Mouse (Mus musculus) forebrain, postnatal 0 days (tissue): Measurements from ENCODE around the gene Igfn1. TPM values are rescaled to one million over a fixed set of nuclear protein-coding genes. Genes with fewer than 3 reads are reported as not detected.

Source experiments
- ATAC-seq: fragments of 200-750 bp; cut with Nextera tagmentation; 2 replicates; pipeline ENCODE4 v1.8.0; 2017; ENCODE audit warnings: mild to moderate bottlenecking, moderate library complexity
- DNase-seq: peaks from one replicate; pipeline ENCODE4 v3.0.0-alpha.2; 2015
- H3K27ac ChIP-seq: fragments of 300-500 bp; sonication (generic); 2 replicates; pipeline ENCODE4 v1.5.1; 2014; ENCODE audit warnings: low read depth, mild to moderate bottlenecking, antibody characterized with exemption, low read length, moderate library complexity, mixed read lengths
- H3K27me3 ChIP-seq: fragments of 300-500 bp; sonication (generic); 2 replicates; pipeline ENCODE4 v1.6.1; 2014; ENCODE audit warnings: mild to moderate bottlenecking, low read length, mixed read lengths; ENCODE audit not compliant: insufficient read depth
- H3K36me3 ChIP-seq: fragments of 300-500 bp; sonication (generic); 2 replicates; pipeline ENCODE4 v1.6.1; 2014; ENCODE audit warnings: mild to moderate bottlenecking, moderate library complexity; ENCODE audit not compliant: insufficient read depth
- H3K4me1 ChIP-seq: fragments of 300-500 bp; sonication (generic); 2 replicates; pipeline ENCODE4 v1.6.1; 2014; ENCODE audit warnings: antibody characterized with exemption; ENCODE audit not compliant: insufficient read depth
- H3K4me2 ChIP-seq: fragments of 300-500 bp; sonication (generic); 2 replicates; pipeline ENCODE4 v1.6.1; 2014; ENCODE audit warnings: low read depth, mild to moderate bottlenecking, moderate library complexity
- H3K4me3 ChIP-seq: fragments of 300-500 bp; sonication (generic); 2 replicates; pipeline ENCODE4 v1.5.1; 2014; ENCODE audit warnings: low read depth, low read length, mixed read lengths
- H3K9ac ChIP-seq: fragments of 300-500 bp; sonication (generic); 2 replicates; pipeline ENCODE4 v1.6.1; 2014; ENCODE audit warnings: mild to moderate bottlenecking
- H3K9me3 ChIP-seq: fragments of 300-500 bp; sonication (generic); 2 replicates; pipeline ENCODE4 v1.6.1; 2016; ENCODE audit warnings: low read length
- CTCF ChIP-seq: sonication (generic); IDR thresholded peaks from 2 replicates; pipeline ENCODE4 v1.5.1; 2016; ENCODE audit warnings: antibody characterized with exemption, control low read depth, low read depth
- WGBS: fragments of 180-500 bp; shearing (Covaris S2); extraction: QIAGEN DNeasy Blood & Tissue Kit; methylation state at CpG from one replicate; pipeline ENCODE4 v1.1.7; 2014; 5-methylcytosine and 5-hydroxymethylcytosine counted together
- polyA plus RNA-seq: library from polyadenylated mRNA; unstranded; fragments of >200 nt; fragmentation: Nextera tagmentation; extraction: Ambion mirVana; gene quantifications from 2 replicates; pipeline ENCODE4 v1.2.1, GENCODE M21; 2015
- total RNA-seq: library from RNA; depleted of rRNA; stranded (reverse); fragments of >200 nt; gene quantifications from 2 replicates; pipeline ENCODE4 v1.2.3, GENCODE M21; 2014

Igfn1 gene
- total and polyA plus RNA-seq, 2 experiments from 2014 or later: not detected

- H3K4me1 ChIP-seq: no peaks in the 10 kb centered on the region
- no peak overlapping the region for H3K27ac ChIP-seq
- no peaks in the 10 kb centered on the region for H3K9me3 ChIP-seq
- TF ChIP-seq CTCF: no peak
- H3K27me3 ChIP-seq: peaks cover 6% of the 10 kb centered on the region; the same call in 1 of the 2 replicates
- WGBS: 89% methylated on average over 4 of the region's 4 CpGs
- no peak overlapping the region for H3K4me3 ChIP-seq
- H3K36me3 ChIP-seq: no peaks in the 10 kb centered on the region
- DNase-seq (no peak), ATAC-seq (no peak)
- H3K4me2 ChIP-seq: no peak overlapping the region
- H3K9ac ChIP-seq: no peak overlapping the region
Observed at GRCm38 (mm10) chr1:136010247-136010646, 4.1 kb upstream of the Igfn1 start.

- Histone ChIP-seq H3K36me3 (no peaks in the 10 kb centered on the region), H3K27me3 (peaks cover 6% of the 10 kb centered on the region; the same call in 1 of the 2 replicates), H3K27ac (no peak overlapping the region), H3K4me2 (peak overlapping the region; percentile 56), H3K9me3 (no peaks in the 10 kb centered on the region), H3K4me1 (no peaks in the 10 kb centered on the region), H3K4me3 (peak overlapping the region; percentile 23; the same call in 1 of the 2 replicates), H3K9ac (no peak overlapping the region)
- ATAC-seq (no peak), DNase-seq (no peak)
- TF ChIP-seq CTCF: no peak
- WGBS: 24% methylated on average over 8 of the region's 8 CpGs
Observed at GRCm38 (mm10) chr1:136008159-136008533, 2.0 kb upstream of the Igfn1 start.

GRCm38 (mm10) chr1:136007211-136008158 is 1.3 kb upstream of the Igfn1 start, which contains the start of gene Tmem9:
TSS of gene Tmem9 (plus strand) at chr1:136008150.
- Histone ChIP-seq H3K27ac (no peak within 1 kb of the TSS), H3K9ac (peak within 1 kb of the TSS; percentile 14; the same call in 1 of the 2 replicates), H3K36me3 (no peaks in the 10 kb centered on the region), H3K4me2 (peak within 1 kb of the TSS; percentile 56), H3K9me3 (no peaks in the 10 kb centered on the region), H3K27me3 (peaks cover 6% of the 10 kb centered on the region; the same call in 1 of the 2 replicates), H3K4me3 (peak within 1 kb of the TSS; percentile 23), H3K4me1 (no peaks in the 10 kb centered on the region)
- WGBS: 2% methylated on average over 37 of the region's 37 CpGs
- peak; percentile 45 for DNase-seq
- peak; percentile 81 for ATAC-seq
- no peak for TF ChIP-seq CTCF

- Histone ChIP-seq H3K4me3 (no peak overlapping the region), H3K36me3 (no peaks in the 10 kb centered on the region), H3K9ac (no peak overlapping the region), H3K9me3 (no peaks in the 10 kb centered on the region), H3K27ac (no peak overlapping the region), H3K4me2 (no peak overlapping the region), H3K27me3 (no peaks in the 10 kb centered on the region), H3K4me1 (no peaks in the 10 kb centered on the region)
- ATAC-seq (no peak), DNase-seq (no peak)
- TF ChIP-seq CTCF: no peak
- 90% methylated on average over 2 of the region's 2 CpGs for WGBS
Observed at GRCm38 (mm10) chr1:136001438-136001837, 4.7 kb downstream of the Igfn1 start.

- no peak for TF ChIP-seq CTCF
- 57% methylated on average over 8 of the region's 8 CpGs for WGBS
- no peak for DNase-seq
- Histone ChIP-seq H3K27me3 (no peaks in the 10 kb centered on the region), H3K4me1 (no peaks in the 10 kb centered on the region), H3K4me3 (no peak overlapping the region), H3K27ac (no peak overlapping the region), H3K9ac (no peak overlapping the region), H3K9me3 (no peaks in the 10 kb centered on the region), H3K36me3 (no peaks in the 10 kb centered on the region), H3K4me2 (no peak overlapping the region)
- ATAC-seq: no peak
Observed at GRCm38 (mm10) chr1:135999720-136000287, 6.3 kb downstream of the Igfn1 start.

- H3K36me3 ChIP-seq: no peaks in the 10 kb centered on the region
- no peaks in the 10 kb centered on the region for H3K9me3 ChIP-seq
- no peak for ATAC-seq
- no peak overlapping the region for H3K4me3 ChIP-seq
- 74% methylated on average over 7 of the region's 7 CpGs for WGBS
- DNase-seq: no peak
- H3K27ac ChIP-seq: no peak overlapping the region
- H3K4me2 ChIP-seq: no peak overlapping the region
- H3K9ac ChIP-seq: no peak overlapping the region
- no peaks in the 10 kb centered on the region for H3K4me1 ChIP-seq
- no peaks in the 10 kb centered on the region for H3K27me3 ChIP-seq
- no peak for TF ChIP-seq CTCF
Observed at GRCm38 (mm10) chr1:135997537-135997936, 8.6 kb downstream of the Igfn1 start.

- DNase-seq (no peak), ATAC-seq (no peak)
- TF ChIP-seq CTCF: no peak
- H3K4me2 ChIP-seq: no peak overlapping the region
- no peaks in the 10 kb centered on the region for H3K27me3 ChIP-seq
- no peaks in the 10 kb centered on the region for H3K9me3 ChIP-seq
- H3K27ac ChIP-seq: no peak overlapping the region
- 82% methylated on average over 4 of the region's 4 CpGs for WGBS
- H3K36me3 ChIP-seq: no peaks in the 10 kb centered on the region
- H3K4me3 ChIP-seq: no peak overlapping the region
- no peaks in the 10 kb centered on the region for H3K4me1 ChIP-seq
- H3K9ac ChIP-seq: no peak overlapping the region
Observed at GRCm38 (mm10) chr1:135993470-135993869, 12.7 kb downstream of the Igfn1 start.
